Mouse (Mus musculus): ENCODE data around the gene Gm28230.

GRCm38 (mm10) chr2:74727640-74728302 lies 1.2 kb downstream of the Gm28230 start:
- TF ChIP-seq CTCF (IDR thresholded peaks at IDR 0.05; ENCODE audit: extremely low read depth, insufficient read length, insufficient replicate concordance, low read depth, low read length) (no peak), POLR2A (IDR thresholded peaks at IDR 0.05; ENCODE audit: low read depth, low read length) (no peak)
